Mouse (Mus musculus): ENCODE data around the gene Ccdc9b. TPM values are rescaled to one million over a fixed set of nuclear protein-coding genes. Genes with fewer than 3 reads are reported as not detected.

Gene Ccdc9b
- polyA plus RNA-seq, 1 experiment, result 3.1 TPM

GRCm38 (mm10) chr2:118752792-118753108 is 9.7 kb downstream of the Ccdc9b start:
- H3K4me1 ChIP-seq (ENCODE audit: control insufficient read depth, insufficient read depth, insufficient read length), result peaks cover under 1% of the 10 kb centered on the region
- no peaks in the 10 kb centered on the region for H3K27me3 ChIP-seq (ENCODE audit: control insufficient read depth, insufficient read depth, low read length)
- H3K4me3 ChIP-seq (ENCODE audit: extremely low read depth, insufficient read depth, insufficient read length), result no peak overlapping the region
- no peak for DNase-seq (ENCODE audit: low read depth in 1 of 2, low spot score in 2 of 2)
- WGBS, result 82% methylated on average over 4 of the region's 4 CpGs
- no peak for TF ChIP-seq CTCF (IDR thresholded peaks at IDR 0.05; ENCODE audit: extremely low read depth, insufficient read depth, insufficient read length, insufficient replicate concordance)
- TF ChIP-seq POLR2A (IDR thresholded peaks at IDR 0.05; ENCODE audit: low read depth, low read length), result no peak
- no peaks in the 10 kb centered on the region; the same call in 1 of the 2 replicates for H3K36me3 ChIP-seq (ENCODE audit: control insufficient read depth, insufficient read depth, low read length)
- no peak overlapping the region for H3K27ac ChIP-seq (ENCODE audit: insufficient read depth, low read length)

GRCm38 (mm10) chr2:118751896-118752791 is 10.3 kb downstream of the Ccdc9b start:
- no peak for DNase-seq (ENCODE audit: low read depth in 1 of 2, low spot score in 2 of 2)
- Histone ChIP-seq H3K36me3 (ENCODE audit: control insufficient read depth, insufficient read depth, low read length) (no peaks in the 10 kb centered on the region; the same call in 1 of the 2 replicates), H3K27ac (ENCODE audit: insufficient read depth, low read length) (no peak overlapping the region), H3K4me3 (ENCODE audit: extremely low read depth, insufficient read depth, insufficient read length) (no peak overlapping the region), H3K4me1 (ENCODE audit: control insufficient read depth, insufficient read depth, insufficient read length) (peaks cover 5% of the 10 kb centered on the region), H3K27me3 (ENCODE audit: control insufficient read depth, insufficient read depth, low read length) (no peaks in the 10 kb centered on the region)
- TF ChIP-seq POLR2A (IDR thresholded peaks at IDR 0.05; ENCODE audit: low read depth, low read length) (no peak), CTCF (IDR thresholded peaks at IDR 0.05; ENCODE audit: extremely low read depth, insufficient read depth, insufficient read length, insufficient replicate concordance) (no peak)
- WGBS, result 82% methylated on average over 16 of the region's 16 CpGs

- Histone ChIP-seq H3K4me3 (ENCODE audit: extremely low read depth, insufficient read depth, insufficient read length) (no peak overlapping the region), H3K36me3 (ENCODE audit: control insufficient read depth, insufficient read depth, low read length) (no peaks in the 10 kb centered on the region; the same call in 1 of the 2 replicates), H3K27me3 (ENCODE audit: control insufficient read depth, insufficient read depth, low read length) (no peaks in the 10 kb centered on the region), H3K4me1 (ENCODE audit: control insufficient read depth, insufficient read depth, insufficient read length) (peaks cover 8% of the 10 kb centered on the region), H3K27ac (ENCODE audit: insufficient read depth, low read length) (no peak overlapping the region)
- TF ChIP-seq POLR2A (IDR thresholded peaks at IDR 0.05; ENCODE audit: low read depth, low read length) (no peak), CTCF (IDR thresholded peaks at IDR 0.05; ENCODE audit: extremely low read depth, insufficient read depth, insufficient read length, insufficient replicate concordance) (no peak)
- 50% methylated on average over 8 of the region's 8 CpGs for WGBS
- DNase-seq (ENCODE audit: low read depth in 1 of 2, low spot score in 2 of 2), result no peak
Observed at GRCm38 (mm10) chr2:118750476-118750875, 12.0 kb downstream of the Ccdc9b start.

- DNase-seq (ENCODE audit: low read depth in 1 of 2, low spot score in 2 of 2), result no peak
- Histone ChIP-seq H3K27me3 (ENCODE audit: control insufficient read depth, insufficient read depth, low read length) (no peaks in the 10 kb centered on the region), H3K4me1 (ENCODE audit: control insufficient read depth, insufficient read depth, insufficient read length) (peaks cover 11% of the 10 kb centered on the region), H3K36me3 (ENCODE audit: control insufficient read depth, insufficient read depth, low read length) (no peaks in the 10 kb centered on the region; the same call in 1 of the 2 replicates), H3K4me3 (ENCODE audit: extremely low read depth, insufficient read depth, insufficient read length) (no peak overlapping the region), H3K27ac (ENCODE audit: insufficient read depth, low read length) (no peak overlapping the region)
- no peak for TF ChIP-seq POLR2A (IDR thresholded peaks at IDR 0.05; ENCODE audit: low read depth, low read length)
- no peak for TF ChIP-seq CTCF (IDR thresholded peaks at IDR 0.05; ENCODE audit: extremely low read depth, insufficient read depth, insufficient read length, insufficient replicate concordance)
- 76% methylated on average over 10 of the region's 10 CpGs for WGBS
Observed at GRCm38 (mm10) chr2:118749341-118749884, 13.0 kb downstream of the Ccdc9b start.

GRCm38 (mm10) chr2:118747301-118747960 is 15.0 kb downstream of the Ccdc9b start:
- Histone ChIP-seq H3K27ac (ENCODE audit: insufficient read depth, low read length) (no peak overlapping the region), H3K36me3 (ENCODE audit: control insufficient read depth, insufficient read depth, low read length) (no peaks in the 10 kb centered on the region; the same call in 1 of the 2 replicates), H3K4me1 (ENCODE audit: control insufficient read depth, insufficient read depth, insufficient read length) (peaks cover 13% of the 10 kb centered on the region), H3K4me3 (ENCODE audit: extremely low read depth, insufficient read depth, insufficient read length) (peak overlapping the region; percentile 95), H3K27me3 (ENCODE audit: control insufficient read depth, insufficient read depth, low read length) (no peaks in the 10 kb centered on the region)
- DNase-seq (ENCODE audit: low read depth in 1 of 2, low spot score in 2 of 2), result no peak
- WGBS, result 14% methylated on average over 10 of the region's 10 CpGs
- TF ChIP-seq CTCF (IDR thresholded peaks at IDR 0.05; ENCODE audit: extremely low read depth, insufficient read depth, insufficient read length, insufficient replicate concordance), result no peak
- no peak for TF ChIP-seq POLR2A (IDR thresholded peaks at IDR 0.05; ENCODE audit: low read depth, low read length)

GRCm38 (mm10) chr2:118745915-118746901 is 16.3 kb downstream of the Ccdc9b start:
- DNase-seq (ENCODE audit: low read depth in 1 of 2, low spot score in 2 of 2), result peak in 1 of 2 experiments; percentile 36
- TF ChIP-seq POLR2A (IDR thresholded peaks at IDR 0.05; ENCODE audit: low read depth, low read length), result no peak
- TF ChIP-seq CTCF (IDR thresholded peaks at IDR 0.05; ENCODE audit: extremely low read depth, insufficient read depth, insufficient read length, insufficient replicate concordance), result no peak
- Histone ChIP-seq H3K27ac (ENCODE audit: insufficient read depth, low read length) (peak overlapping the region; percentile 33; the same call in 1 of the 2 replicates), H3K4me3 (ENCODE audit: extremely low read depth, insufficient read depth, insufficient read length) (peak overlapping the region; percentile 95), H3K36me3 (ENCODE audit: control insufficient read depth, insufficient read depth, low read length) (no peaks in the 10 kb centered on the region; the same call in 1 of the 2 replicates), H3K4me1 (ENCODE audit: control insufficient read depth, insufficient read depth, insufficient read length) (peaks cover 13% of the 10 kb centered on the region), H3K27me3 (ENCODE audit: control insufficient read depth, insufficient read depth, low read length) (no peaks in the 10 kb centered on the region)
- WGBS, result 2% methylated on average over 81 of the region's 113 CpGs

All from spleen, adult 2 months (tissue).